Mouse (Mus musculus): ENCODE measurements at regions not wholly inside any gene's neighbourhood (a gene's known extent, or its start where the extent isn't known, plus 50 kb on each side); places are given as distances from the start of the nearest gene placed in this dataset.
A peak's percentile ranks its signal among the peaks of the same experiment; 100 is the strongest.

DNA sequence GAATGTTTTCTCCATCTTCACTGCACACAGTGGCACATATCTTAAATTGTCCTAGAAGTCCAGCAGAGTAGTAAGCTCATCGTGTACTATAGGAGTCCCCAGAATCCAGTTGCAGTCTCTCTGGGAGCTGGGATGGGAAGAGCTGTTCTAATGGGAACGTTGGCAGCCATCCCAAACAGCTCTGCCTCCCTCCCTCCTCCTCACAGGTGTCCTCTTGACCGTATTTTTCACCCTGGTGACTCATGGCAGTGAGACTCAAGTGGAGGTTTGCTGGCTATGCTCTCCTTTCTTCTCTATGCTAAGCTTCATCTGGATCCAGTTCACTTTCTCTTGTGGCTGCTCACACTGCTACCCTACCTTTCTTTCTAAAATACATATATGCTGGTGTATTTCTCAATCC, 109.2 kb upstream of the Sash1 start:
- no peak for DNase-seq (ENCODE audit: low spot score)

- DNase-seq (ENCODE audit: low spot score), result no peak
Measured at GRCm38 (mm10) chr10:8986339-8986738, 100.5 kb upstream of the Sash1 start.

DNA sequence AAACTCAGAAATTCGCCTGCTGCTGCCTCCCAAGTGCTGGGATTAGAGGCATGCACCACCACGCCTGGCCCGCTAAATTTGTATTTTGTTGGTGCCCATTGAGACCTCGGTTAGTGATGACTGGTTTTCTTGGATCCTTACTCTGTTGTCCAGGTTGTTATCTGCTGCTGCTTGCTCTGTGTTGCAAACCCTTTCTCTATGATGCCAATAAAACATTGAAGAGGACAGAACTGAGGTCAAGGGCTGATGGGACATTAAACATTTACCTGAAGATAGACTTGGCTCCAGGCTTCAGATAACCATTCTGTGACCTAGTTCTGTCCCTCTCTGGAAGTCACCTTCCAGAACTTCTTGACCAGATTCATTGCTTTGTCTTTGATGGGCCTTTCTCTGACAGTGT, 97.5 kb upstream of the Sash1 start:
- no peak for DNase-seq (ENCODE audit: low spot score)

- no peak for DNase-seq (ENCODE audit: low spot score)
Measured at GRCm38 (mm10) chr10:8980568-8980967, 94.7 kb upstream of the Sash1 start.

DNA sequence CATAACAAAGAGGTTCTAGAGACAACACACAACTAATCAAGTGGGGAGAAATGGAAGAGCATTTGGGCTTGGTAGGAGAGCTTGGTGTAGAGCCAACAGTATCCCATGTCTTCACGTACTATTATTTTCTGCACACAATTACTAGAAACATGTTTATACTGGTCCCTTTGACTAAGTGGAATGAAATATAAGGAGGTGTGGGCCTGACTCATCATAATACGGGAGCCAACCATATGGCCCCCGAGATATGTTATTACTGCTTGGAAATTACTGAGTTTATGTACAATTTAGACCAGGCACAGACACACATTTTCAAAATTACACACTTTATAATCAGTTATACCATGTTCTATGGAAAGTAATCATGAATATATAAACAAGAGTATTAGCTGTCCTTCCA, 92.7 kb upstream of the Sash1 start:
- DNase-seq (ENCODE audit: low spot score), result no peak

GRCm38 (mm10) chr10:8973934-8974333, 88.1 kb upstream of the Sash1 start:
- DNase-seq (ENCODE audit: low spot score), result peak; percentile 39

GRCm38 (mm10) chr10:8972789-8973551, 87.1 kb upstream of the Sash1 start:
- peak; percentile 22 for DNase-seq (ENCODE audit: low spot score)

DNA sequence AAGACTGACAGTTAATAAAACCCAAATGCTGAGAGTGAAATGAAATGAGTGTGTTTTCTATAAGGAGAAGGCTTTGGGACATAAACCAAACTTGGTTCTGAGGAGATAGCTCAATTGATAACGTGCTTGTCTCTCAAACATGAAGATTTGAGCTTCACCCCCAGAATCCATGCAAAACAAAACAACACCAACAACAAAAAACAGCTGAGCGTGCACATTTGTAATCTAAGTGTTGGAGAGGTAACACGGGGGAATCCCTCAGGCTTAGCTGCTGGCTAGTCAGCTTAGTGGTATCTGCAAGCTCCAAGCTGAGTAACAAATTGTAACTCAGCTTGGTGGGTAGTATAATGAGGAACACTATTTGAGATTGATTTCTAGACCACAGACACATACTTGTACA, 84.9 kb upstream of the Sash1 start:
- DNase-seq (ENCODE audit: low spot score), result no peak

GRCm38 (mm10) chr10:8969586-8969985, 83.7 kb upstream of the Sash1 start:
- DNase-seq (ENCODE audit: low spot score), result no peak

GRCm38 (mm10) chr10:8969016-8969415, 83.1 kb upstream of the Sash1 start:
- no peak for DNase-seq (ENCODE audit: low spot score)

GRCm38 (mm10) chr10:8968276-8968923, 82.5 kb upstream of the Sash1 start:
- DNase-seq (ENCODE audit: low spot score), result peak; percentile 23

GRCm38 (mm10) chr10:8962921-8963320, 77.1 kb upstream of the Sash1 start:
- no peak for DNase-seq (ENCODE audit: low spot score)

GRCm38 (mm10) chr10:8960964-8961675, 75.2 kb upstream of the Sash1 start:
- peak; percentile 48 for DNase-seq (ENCODE audit: low spot score)

DNA sequence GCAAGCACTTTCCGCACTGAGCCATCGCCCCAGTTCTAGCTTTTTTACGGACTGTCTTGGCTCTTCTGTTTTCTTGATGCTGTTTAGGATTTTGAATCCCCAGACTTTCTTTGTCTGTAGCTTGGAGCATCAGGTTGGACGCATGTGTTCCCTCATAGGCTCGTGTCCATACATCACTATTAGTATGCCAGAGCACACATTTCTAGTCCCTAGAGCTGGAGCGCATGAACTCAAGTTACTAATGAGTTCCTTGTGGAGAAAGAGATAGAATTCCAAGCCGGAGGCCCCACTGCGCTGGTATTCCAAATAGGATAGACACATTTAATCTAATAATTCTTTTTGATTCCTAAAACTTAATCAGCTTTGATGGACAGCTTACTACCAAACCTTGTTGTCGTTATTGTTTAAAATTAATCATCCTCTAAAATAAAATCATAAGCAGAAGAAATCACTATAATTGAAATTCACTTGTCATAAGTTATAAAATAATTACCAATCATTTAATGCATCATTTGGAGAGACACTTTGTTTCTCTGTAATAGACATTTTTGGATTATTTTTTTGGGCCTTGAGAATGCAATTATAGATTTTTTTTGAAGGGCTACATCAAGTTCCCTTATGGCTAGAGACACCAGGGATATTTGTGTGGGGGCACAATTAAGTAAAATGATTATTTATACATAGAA, 74.5 kb upstream of the Sash1 start:
- DNase-seq (ENCODE audit: low spot score), result peak; percentile 75

DNA sequence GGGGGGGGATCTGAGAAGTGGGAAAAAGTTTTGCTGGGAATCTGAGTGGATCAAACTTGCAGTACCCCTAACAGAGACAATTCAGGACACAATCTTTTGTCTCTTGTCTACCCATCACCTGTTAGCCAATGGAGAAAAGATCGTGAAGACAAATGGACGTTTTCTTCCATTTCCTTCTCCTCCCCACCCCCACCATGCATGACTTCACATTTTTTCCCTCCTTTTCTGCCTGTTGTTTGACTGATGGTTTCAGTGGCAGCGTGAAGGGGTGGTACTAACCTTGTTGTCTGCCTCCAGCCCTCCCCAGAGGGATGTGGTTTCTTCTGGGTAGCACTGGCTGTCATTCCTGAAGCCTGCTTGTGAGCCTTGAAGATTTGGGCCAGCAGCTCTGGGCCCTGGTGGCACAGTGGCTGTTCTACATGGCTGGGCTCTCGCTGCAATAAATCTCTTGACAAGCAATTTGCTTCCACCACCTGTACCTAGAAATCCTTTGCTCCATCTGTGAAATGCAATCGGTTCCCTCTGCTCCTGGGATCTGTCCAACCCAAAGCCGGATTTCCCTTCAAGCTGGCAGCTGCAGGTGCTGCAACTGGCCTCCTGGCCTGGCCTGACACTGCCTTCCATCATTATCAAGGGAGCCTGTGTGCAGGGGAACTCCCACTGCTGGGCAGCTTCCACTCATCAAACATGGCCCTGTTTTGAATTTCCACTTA, 69.8 kb upstream of the Sash1 start:
- DNase-seq (ENCODE audit: low spot score), result no peak

GRCm38 (mm10) chr10:8954003-8954402, 68.1 kb upstream of the Sash1 start:
- no peak for DNase-seq (ENCODE audit: low spot score)

DNA sequence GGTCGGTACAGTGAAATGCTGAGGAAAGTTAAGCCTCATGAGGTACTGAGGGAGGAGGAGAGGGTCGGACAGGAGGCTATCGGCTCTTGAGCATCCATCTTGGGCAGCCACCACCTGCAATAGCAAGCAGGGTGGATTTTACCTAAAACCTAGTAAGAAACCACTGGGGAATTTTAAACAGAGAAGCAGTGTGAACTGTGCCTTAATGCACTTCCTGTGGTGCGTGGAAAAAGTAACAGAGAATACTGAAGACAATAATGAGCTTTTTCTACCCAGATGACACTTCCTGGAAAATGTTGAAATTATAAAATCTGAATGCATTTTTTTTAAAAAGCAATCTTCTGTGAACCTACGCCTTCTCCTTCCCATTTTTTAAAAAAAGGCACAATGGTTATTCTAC, 67.1 kb upstream of the Sash1 start:
- DNase-seq (ENCODE audit: low spot score), result no peak

GRCm38 (mm10) chr10:8951937-8952336, 66.1 kb upstream of the Sash1 start:
- no peak for DNase-seq (ENCODE audit: low spot score)

DNA sequence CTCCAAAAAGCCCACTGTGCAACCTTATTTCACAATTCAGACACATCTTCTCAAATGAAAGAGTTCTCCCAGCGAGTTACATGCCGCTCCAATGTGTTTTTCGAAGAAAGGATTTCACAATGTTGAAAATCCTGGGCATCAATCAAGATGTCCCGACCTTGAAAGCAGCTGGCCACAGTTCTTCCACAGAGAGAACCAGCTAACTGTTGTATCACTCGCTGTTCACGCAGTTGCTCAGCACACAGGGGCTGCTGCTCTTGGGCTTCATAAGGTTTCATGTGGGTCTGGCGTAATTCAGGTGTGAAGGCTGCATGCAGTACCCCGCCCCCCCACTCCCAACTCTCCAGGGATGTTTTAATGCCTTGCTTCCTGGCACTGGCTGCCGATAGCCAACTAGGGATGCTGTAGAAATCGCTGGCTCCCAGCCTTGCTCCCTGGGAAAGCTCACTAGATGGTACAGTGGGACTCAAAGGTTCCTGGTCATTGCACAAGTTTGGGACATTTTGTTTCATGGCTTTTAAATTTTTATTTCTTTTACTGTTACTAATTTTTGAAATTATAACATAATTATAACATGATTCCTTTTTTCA, 65.5 kb upstream of the Sash1 start:
- no peak for DNase-seq (ENCODE audit: low spot score)

DNA sequence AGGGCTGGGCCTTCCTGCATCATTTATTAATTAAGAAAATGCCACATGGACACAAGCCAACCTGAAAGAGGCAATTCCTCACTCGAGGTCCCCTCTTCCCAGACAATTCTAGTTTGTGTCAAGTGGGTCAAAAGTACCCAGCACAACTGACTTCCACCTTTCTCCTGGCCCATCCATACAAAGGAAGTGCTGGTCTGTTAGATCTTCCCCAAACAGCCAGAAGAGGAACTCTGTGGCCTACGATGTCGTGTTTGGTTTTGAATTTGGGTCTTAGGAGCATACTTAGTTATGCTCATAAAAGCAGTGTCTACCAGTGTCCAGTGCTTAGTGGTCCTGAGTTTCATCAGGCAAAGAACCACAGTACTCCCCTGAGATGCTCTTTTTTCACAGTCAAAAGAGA, 62.4 kb upstream of the Sash1 start:
- no peak for DNase-seq (ENCODE audit: low spot score)

- no peak for DNase-seq (ENCODE audit: low spot score)
Measured at GRCm38 (mm10) chr10:8945195-8945751, 59.4 kb upstream of the Sash1 start.

All from retina, embryonic 14.5 days (tissue).